Mouse (Mus musculus): ENCODE measurements around the gene Snrpd2. TPM values are rescaled to one million over a fixed set of nuclear protein-coding genes. Genes with fewer than 3 reads are reported as not detected.

The Snrpd2 gene
- polyA plus RNA-seq, 1 experiment = 255 TPM

- Histone ChIP-seq H3K27me3 (ENCODE audit: control insufficient read depth, insufficient read depth, insufficient read length) (no peaks in the 10 kb centered on the region), H3ac (ENCODE audit: control insufficient read depth, insufficient read length, low read depth) (no peak within 1 kb of the TSS), H3K4me3 (ENCODE audit: insufficient read depth, poor library complexity, severe bottlenecking) (no peak within 1 kb of the TSS), H3K36me3 (ENCODE audit: control insufficient read depth, insufficient read depth) (no peaks in the 10 kb centered on the region), H3K79me2 (ENCODE audit: control insufficient read depth, insufficient read depth) (peaks cover 35% of the 10 kb centered on the region), H3K79me3 (ENCODE audit: low read depth) (peaks cover 13% of the 10 kb centered on the region)
- no peak for TF ChIP-seq CTCF (IDR thresholded peaks at IDR 0.05; ENCODE audit: control insufficient read depth, insufficient read depth, insufficient read length)
- TF ChIP-seq USF1 (IDR thresholded peaks at IDR 0.05; ENCODE audit: low read depth) = no peak
Observed at GRCm38 (mm10) chr7:19118028-19118771, 31.3 kb upstream of the Snrpd2 start, which contains the start of gene Gm4969. Gm4969 (minus strand) TSS chr7:19118368.

DNA sequence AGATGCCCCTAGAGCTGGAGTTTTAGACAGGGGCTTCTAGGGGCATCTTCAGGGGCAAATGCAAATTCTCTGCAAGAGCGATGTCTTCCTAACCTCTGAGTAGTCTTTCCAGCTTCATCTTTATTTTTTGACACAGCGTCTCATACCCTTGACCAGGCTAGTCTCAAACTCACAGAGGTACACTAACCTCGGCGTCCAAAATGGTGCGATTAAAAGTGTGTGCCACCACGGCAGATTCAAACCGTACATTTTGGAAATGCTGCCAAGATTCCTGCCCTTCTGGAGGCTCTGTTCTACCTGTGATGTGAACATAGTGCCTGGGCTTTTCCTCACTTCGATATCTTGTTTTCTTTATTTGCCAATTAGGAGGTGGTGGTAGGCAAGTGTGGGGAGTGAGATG lies 30.4 kb upstream of the Snrpd2 start:
- Histone ChIP-seq H3K4me3 (ENCODE audit: insufficient read depth, poor library complexity, severe bottlenecking) (no peak overlapping the region), H3K27me3 (ENCODE audit: control insufficient read depth, insufficient read depth, insufficient read length) (no peaks in the 10 kb centered on the region), H3ac (ENCODE audit: control insufficient read depth, insufficient read length, low read depth) (no peak overlapping the region), H3K79me3 (ENCODE audit: low read depth) (peaks cover 14% of the 10 kb centered on the region), H3K36me3 (ENCODE audit: control insufficient read depth, insufficient read depth) (no peaks in the 10 kb centered on the region), H3K79me2 (ENCODE audit: control insufficient read depth, insufficient read depth) (peaks cover 40% of the 10 kb centered on the region)
- no peak for TF ChIP-seq CTCF (IDR thresholded peaks at IDR 0.05; ENCODE audit: control insufficient read depth, insufficient read depth, insufficient read length)
- TF ChIP-seq MYOG (IDR thresholded peaks at IDR 0.05; ENCODE audit: control insufficient read depth, extremely low read depth, insufficient read length) = no peak
- no peak for TF ChIP-seq USF1 (IDR thresholded peaks at IDR 0.05; ENCODE audit: low read depth)
- TF ChIP-seq MAX (IDR thresholded peaks at IDR 0.05) = no peak
- no peak for TF ChIP-seq MYOD1 (IDR thresholded peaks at IDR 0.05; ENCODE audit: control insufficient read depth, insufficient read length, low read depth)
- no peak for TF ChIP-seq CEBPB (IDR thresholded peaks at IDR 0.05; ENCODE audit: low read depth)
- TF ChIP-seq FOSL1 (IDR thresholded peaks at IDR 0.05; ENCODE audit: insufficient read depth, low read length, poor library complexity, severe bottlenecking) = no peak

GRCm38 (mm10) chr7:19119631-19120429 lies 29.7 kb upstream of the Snrpd2 start, which contains the start of gene Fbxo46:
Fbxo46 (plus strand) TSS chr7:19119859.
- H3K4me3 ChIP-seq (ENCODE audit: insufficient read depth, poor library complexity, severe bottlenecking) = peak within 1 kb of the TSS; percentile 72
- no peak for TF ChIP-seq MAX (IDR thresholded peaks at IDR 0.05)
- TF ChIP-seq USF1 (IDR thresholded peaks at IDR 0.05; ENCODE audit: low read depth) = no peak
- TF ChIP-seq FOSL1 (IDR thresholded peaks at IDR 0.05; ENCODE audit: insufficient read depth, low read length, poor library complexity, severe bottlenecking) = no peak
- no peak for TF ChIP-seq MYOD1 (IDR thresholded peaks at IDR 0.05; ENCODE audit: control insufficient read depth, insufficient read length, low read depth)
- no peak for TF ChIP-seq CEBPB (IDR thresholded peaks at IDR 0.05; ENCODE audit: low read depth)
- H3K79me2 ChIP-seq (ENCODE audit: control insufficient read depth, insufficient read depth) = peaks cover 43% of the 10 kb centered on the region
- peak within 1 kb of the TSS; percentile 60 for H3ac ChIP-seq (ENCODE audit: control insufficient read depth, insufficient read length, low read depth)
- H3K79me3 ChIP-seq (ENCODE audit: low read depth) = peaks cover 14% of the 10 kb centered on the region
- no peaks in the 10 kb centered on the region for H3K27me3 ChIP-seq (ENCODE audit: control insufficient read depth, insufficient read depth, insufficient read length)
- no peaks in the 10 kb centered on the region for H3K36me3 ChIP-seq (ENCODE audit: control insufficient read depth, insufficient read depth)

DNA sequence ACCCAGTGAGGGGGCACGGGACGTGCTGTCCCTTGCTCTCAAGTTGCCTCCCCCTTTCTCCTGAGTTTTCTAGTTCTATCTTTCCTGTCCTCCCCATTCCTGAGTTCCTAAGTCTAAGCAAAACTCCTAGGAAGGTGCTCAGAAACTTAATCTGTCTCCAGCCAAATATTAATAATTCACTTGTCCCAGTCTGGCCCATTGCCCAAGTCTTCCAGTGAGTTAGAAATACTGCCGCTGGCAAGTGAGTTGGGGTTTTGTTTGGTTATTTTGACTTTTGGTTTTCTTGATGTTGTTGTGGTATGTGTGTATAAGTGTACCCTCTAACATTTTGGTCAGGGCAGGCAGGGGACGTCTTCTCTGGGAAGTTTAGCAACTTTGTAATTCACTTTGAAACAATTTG lies 27.8 kb upstream of the Snrpd2 start:
- Histone ChIP-seq H3K27me3 (ENCODE audit: control insufficient read depth, insufficient read depth, insufficient read length) (no peaks in the 10 kb centered on the region), H3ac (ENCODE audit: control insufficient read depth, insufficient read length, low read depth) (no peak overlapping the region), H3K4me3 (ENCODE audit: insufficient read depth, poor library complexity, severe bottlenecking) (no peak overlapping the region), H3K36me3 (ENCODE audit: control insufficient read depth, insufficient read depth) (no peaks in the 10 kb centered on the region), H3K79me2 (ENCODE audit: control insufficient read depth, insufficient read depth) (peaks cover 43% of the 10 kb centered on the region), H3K79me3 (ENCODE audit: low read depth) (peaks cover 14% of the 10 kb centered on the region)
- no peak for TF ChIP-seq MYOG (IDR thresholded peaks at IDR 0.05; ENCODE audit: control insufficient read depth, extremely low read depth, insufficient read length)

DNA sequence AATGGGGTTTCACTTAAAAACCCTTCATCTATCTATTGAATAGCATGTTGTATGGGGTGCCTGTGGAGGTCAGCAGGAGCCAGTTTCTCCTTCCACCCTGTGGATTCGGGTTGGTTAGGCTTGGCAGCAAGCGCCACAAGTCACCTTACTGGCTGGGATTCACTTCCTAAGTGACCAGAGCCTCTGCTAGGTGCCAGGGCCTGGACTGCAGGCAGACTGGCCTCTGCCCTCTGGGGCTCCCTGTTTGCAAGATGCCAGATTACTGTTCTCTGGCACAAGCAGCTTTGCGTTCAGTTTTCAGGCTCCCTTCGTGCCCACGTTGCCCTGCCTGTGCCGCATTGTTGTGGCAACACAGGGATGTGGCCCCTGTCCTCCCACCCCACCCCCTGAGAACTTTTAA lies 24.8 kb upstream of the Snrpd2 start:
- peaks cover 16% of the 10 kb centered on the region for H3K79me3 ChIP-seq (ENCODE audit: low read depth)
- H3K79me2 ChIP-seq (ENCODE audit: control insufficient read depth, insufficient read depth) = peaks cover 43% of the 10 kb centered on the region
- no peaks in the 10 kb centered on the region for H3K36me3 ChIP-seq (ENCODE audit: control insufficient read depth, insufficient read depth)
- TF ChIP-seq CTCF (IDR thresholded peaks at IDR 0.05; ENCODE audit: control insufficient read depth, insufficient read depth, insufficient read length) = no peak
- TF ChIP-seq MYOD1 (IDR thresholded peaks at IDR 0.05; ENCODE audit: control insufficient read depth, insufficient read length, low read depth) = no peak
- TF ChIP-seq USF1 (IDR thresholded peaks at IDR 0.05; ENCODE audit: low read depth) = no peak
- no peak for TF ChIP-seq FOSL1 (IDR thresholded peaks at IDR 0.05; ENCODE audit: insufficient read depth, low read length, poor library complexity, severe bottlenecking)
- no peak overlapping the region for H3K4me3 ChIP-seq (ENCODE audit: insufficient read depth, poor library complexity, severe bottlenecking)
- H3ac ChIP-seq (ENCODE audit: control insufficient read depth, insufficient read length, low read depth) = no peak overlapping the region
- no peaks in the 10 kb centered on the region for H3K27me3 ChIP-seq (ENCODE audit: control insufficient read depth, insufficient read depth, insufficient read length)

- no peak overlapping the region for H3ac ChIP-seq (ENCODE audit: control insufficient read depth, insufficient read length, low read depth)
- no peaks in the 10 kb centered on the region for H3K27me3 ChIP-seq (ENCODE audit: control insufficient read depth, insufficient read depth, insufficient read length)
- no peak overlapping the region for H3K4me3 ChIP-seq (ENCODE audit: insufficient read depth, poor library complexity, severe bottlenecking)
- H3K36me3 ChIP-seq (ENCODE audit: control insufficient read depth, insufficient read depth) = no peaks in the 10 kb centered on the region
- peaks cover 7% of the 10 kb centered on the region for H3K79me3 ChIP-seq (ENCODE audit: low read depth)
- TF ChIP-seq FOSL1 (IDR thresholded peaks at IDR 0.05; ENCODE audit: insufficient read depth, low read length, poor library complexity, severe bottlenecking) (no peak), MAX (IDR thresholded peaks at IDR 0.05) (no peak), MYOD1 (IDR thresholded peaks at IDR 0.05; ENCODE audit: control insufficient read depth, insufficient read length, low read depth) (no peak), USF1 (IDR thresholded peaks at IDR 0.05; ENCODE audit: low read depth) (no peak), CEBPB (IDR thresholded peaks at IDR 0.05; ENCODE audit: low read depth) (no peak), MYOG (IDR thresholded peaks at IDR 0.05; ENCODE audit: control insufficient read depth, extremely low read depth, insufficient read length) (no peak), CTCF (IDR thresholded peaks at IDR 0.05; ENCODE audit: control insufficient read depth, insufficient read depth, insufficient read length) (no peak)
- peaks cover 22% of the 10 kb centered on the region for H3K79me2 ChIP-seq (ENCODE audit: control insufficient read depth, insufficient read depth)
Observed at GRCm38 (mm10) chr7:19127744-19128143, 21.8 kb upstream of the Snrpd2 start.
